Mouse (Mus musculus): ENCODE data around the gene Gtf3c5. TPM values are rescaled to one million over a fixed set of nuclear protein-coding genes. Genes with fewer than 3 reads are reported as not detected.

Gene Gtf3c5
- polyA plus RNA-seq, 1 experiment from 2014 or later = 40.5 TPM

DNA sequence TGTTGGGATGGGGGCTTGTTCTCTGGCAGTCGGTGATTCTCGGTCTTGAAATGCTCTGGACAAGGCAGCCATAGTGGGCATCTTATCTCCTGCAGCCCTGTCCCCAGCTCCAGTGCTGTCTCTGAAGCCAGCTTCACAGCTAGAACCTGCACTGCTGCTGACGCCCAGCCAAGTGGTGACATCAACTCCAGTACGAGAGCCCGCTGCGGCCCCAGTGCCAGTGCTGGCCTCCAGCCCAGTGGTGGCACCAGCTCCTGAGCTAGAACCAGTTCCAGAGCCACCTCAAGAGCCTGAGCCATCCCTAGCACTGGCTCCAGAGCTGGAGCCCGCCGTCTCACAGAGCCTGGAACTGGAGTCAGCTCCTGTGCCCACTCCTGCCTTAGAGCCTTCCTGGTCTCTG is 39.7 kb downstream of the Gtf3c5 start:
- Histone ChIP-seq H3K4me2 (no peak overlapping the region), H3K27me3 (ENCODE audit: control insufficient read depth, insufficient read depth, low read length) (no peaks in the 10 kb centered on the region), H3K4me3 (ENCODE audit: low read depth, low read length) (no peak overlapping the region), H3K27ac (ENCODE audit: low read depth, low read length) (no peak overlapping the region), H3K4me1 (ENCODE audit: control insufficient read depth, insufficient read depth, low read length) (peaks cover 14% of the 10 kb centered on the region), H3K9me3 (ENCODE audit: control insufficient read depth, low read length) (no peaks in the 10 kb centered on the region), H3K36me3 (ENCODE audit: control insufficient read depth, insufficient read depth, low read length) (peaks cover 20% of the 10 kb centered on the region), H3K9ac (ENCODE audit: low read length) (no peak overlapping the region)
- DNase-seq (ENCODE audit: low spot score, missing footprints) (no peak), ATAC-seq (ENCODE audit: low FRiP score) (no peak)
- 93% methylated on average over 8 of the region's 8 CpGs for WGBS

DNA sequence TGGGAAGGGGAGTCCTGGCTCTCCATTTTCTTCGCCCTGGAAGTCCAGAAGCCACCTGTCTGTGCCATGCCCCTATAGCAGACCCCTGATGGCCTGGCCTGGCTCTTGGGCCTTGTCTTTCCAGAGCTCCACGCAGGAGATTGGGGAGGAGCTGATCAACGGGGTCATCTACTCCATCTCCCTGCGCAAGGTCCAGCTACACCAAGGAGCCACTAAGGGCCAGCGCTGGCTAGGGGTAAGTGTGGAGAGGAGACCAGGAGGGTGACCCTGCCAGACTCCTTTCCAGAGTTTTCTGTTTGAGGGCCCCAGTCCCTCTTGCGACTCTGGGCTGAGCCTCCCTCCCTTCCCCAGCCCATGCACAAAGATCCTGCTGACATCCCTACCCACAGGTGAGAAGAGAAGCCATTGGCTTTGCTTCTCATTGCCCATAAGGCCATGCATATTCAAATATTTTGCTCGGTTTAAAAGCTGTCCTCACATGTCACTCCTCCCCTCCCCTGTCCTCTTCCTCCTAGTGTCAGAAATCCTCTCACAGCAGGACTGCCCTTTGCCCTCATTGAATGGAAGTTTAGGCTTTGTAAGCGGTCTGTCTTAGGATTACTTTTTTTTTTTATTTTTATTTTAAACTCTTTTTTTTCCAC is 42.8 kb downstream of the Gtf3c5 start:
- H3K36me3 ChIP-seq (ENCODE audit: control insufficient read depth, insufficient read depth, low read length) = peaks cover 16% of the 10 kb centered on the region
- no peaks in the 10 kb centered on the region for H3K9me3 ChIP-seq (ENCODE audit: control insufficient read depth, low read length)
- WGBS = 74% methylated on average over 8 of the region's 8 CpGs
- DNase-seq (ENCODE audit: low spot score, missing footprints) (no peak), ATAC-seq (ENCODE audit: low FRiP score) (no peak)
- H3K4me2 ChIP-seq = no peak overlapping the region
- H3K9ac ChIP-seq (ENCODE audit: low read length) = no peak overlapping the region
- no peaks in the 10 kb centered on the region for H3K27me3 ChIP-seq (ENCODE audit: control insufficient read depth, insufficient read depth, low read length)
- peaks cover 32% of the 10 kb centered on the region for H3K4me1 ChIP-seq (ENCODE audit: control insufficient read depth, insufficient read depth, low read length)
- H3K4me3 ChIP-seq (ENCODE audit: low read depth, low read length) = no peak overlapping the region
- H3K27ac ChIP-seq (ENCODE audit: low read depth, low read length) = no peak overlapping the region

DNA sequence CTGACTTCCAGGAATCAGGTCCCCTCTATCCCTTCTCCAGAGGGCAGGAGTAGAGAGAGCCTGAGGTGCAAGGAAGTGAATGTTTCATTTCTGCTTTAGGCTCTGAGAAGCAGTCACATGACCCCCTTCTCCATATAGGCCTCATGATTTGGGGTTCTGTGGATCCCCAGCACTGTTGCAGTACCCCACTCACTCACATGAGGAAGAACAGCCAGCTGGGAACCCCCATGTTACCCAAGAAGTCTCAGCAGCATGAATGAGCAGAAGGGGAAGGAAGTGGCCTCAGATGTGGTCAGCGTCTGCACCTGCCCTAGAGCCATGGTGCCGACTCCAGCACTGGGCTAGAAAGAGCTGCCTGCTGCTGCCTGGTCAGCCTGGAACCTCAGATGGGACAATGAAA is 43.6 kb downstream of the Gtf3c5 start:
- 83% methylated on average over 2 of the region's 2 CpGs for WGBS
- Histone ChIP-seq H3K4me2 (no peak overlapping the region), H3K9me3 (ENCODE audit: control insufficient read depth, low read length) (no peaks in the 10 kb centered on the region), H3K27ac (ENCODE audit: low read depth, low read length) (no peak overlapping the region; the same call in 1 of the 2 replicates), H3K36me3 (ENCODE audit: control insufficient read depth, insufficient read depth, low read length) (peaks cover 13% of the 10 kb centered on the region), H3K9ac (ENCODE audit: low read length) (no peak overlapping the region), H3K4me1 (ENCODE audit: control insufficient read depth, insufficient read depth, low read length) (peaks cover 39% of the 10 kb centered on the region), H3K4me3 (ENCODE audit: low read depth, low read length) (no peak overlapping the region), H3K27me3 (ENCODE audit: control insufficient read depth, insufficient read depth, low read length) (no peaks in the 10 kb centered on the region)
- DNase-seq (ENCODE audit: low spot score, missing footprints) (no peak), ATAC-seq (ENCODE audit: low FRiP score) (no peak)

DNA sequence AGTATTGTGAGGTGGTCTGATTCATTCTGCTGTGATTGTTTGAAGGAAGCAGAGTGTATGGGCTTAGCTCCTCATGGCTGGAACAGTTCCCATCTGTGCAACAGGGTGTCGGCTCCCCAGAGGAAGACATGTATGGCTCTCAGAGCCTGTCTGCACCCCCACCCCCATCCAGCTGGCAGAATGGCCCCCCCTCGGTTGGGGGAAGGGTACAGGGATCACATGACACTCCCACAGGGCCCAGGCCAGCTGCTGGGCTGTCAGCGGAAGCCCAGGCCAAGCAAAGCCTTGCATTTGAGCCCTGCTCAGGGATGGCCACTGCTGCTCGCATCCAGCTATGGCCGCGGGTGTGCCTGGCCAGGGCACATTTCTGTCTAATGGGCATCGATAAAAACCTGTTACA is 44.3 kb downstream of the Gtf3c5 start:
- H3K27ac ChIP-seq (ENCODE audit: low read depth, low read length) = peak overlapping the region; percentile 58
- peak overlapping the region; percentile 27 for H3K9ac ChIP-seq (ENCODE audit: low read length)
- ATAC-seq (ENCODE audit: low FRiP score) (peak; percentile 71), DNase-seq (ENCODE audit: low spot score, missing footprints) (no peak)
- no peak overlapping the region for H3K4me3 ChIP-seq (ENCODE audit: low read depth, low read length)
- peaks cover 9% of the 10 kb centered on the region for H3K36me3 ChIP-seq (ENCODE audit: control insufficient read depth, insufficient read depth, low read length)
- 50% methylated on average over 7 of the region's 7 CpGs for WGBS
- no peaks in the 10 kb centered on the region for H3K27me3 ChIP-seq (ENCODE audit: control insufficient read depth, insufficient read depth, low read length)
- peak overlapping the region; percentile 6; the same call in 1 of the 2 replicates for H3K4me2 ChIP-seq
- peaks cover 45% of the 10 kb centered on the region for H3K4me1 ChIP-seq (ENCODE audit: control insufficient read depth, insufficient read depth, low read length)
- H3K9me3 ChIP-seq (ENCODE audit: control insufficient read depth, low read length) = no peaks in the 10 kb centered on the region

DNA sequence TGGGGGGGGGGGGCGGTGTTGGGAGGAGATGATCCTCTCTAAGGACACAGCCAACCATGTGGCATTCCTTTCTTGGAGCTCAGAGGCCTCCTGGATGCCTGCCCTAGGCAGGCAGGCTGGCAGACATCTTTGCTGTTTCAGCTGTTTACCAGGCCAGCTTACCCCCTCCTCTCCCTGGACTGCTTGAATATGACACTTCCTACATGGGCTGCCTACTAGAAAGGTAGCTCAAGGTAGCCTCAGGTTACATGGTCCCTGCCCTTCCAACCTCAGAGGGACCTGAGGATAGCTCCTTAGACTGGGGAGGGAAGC is 44.8 kb downstream of the Gtf3c5 start:
- 67% methylated on average over 1 of the region's 1 CpGs for WGBS
- Histone ChIP-seq H3K4me1 (ENCODE audit: control insufficient read depth, insufficient read depth, low read length) (peaks cover 50% of the 10 kb centered on the region), H3K9ac (ENCODE audit: low read length) (no peak overlapping the region), H3K4me2 (no peak overlapping the region), H3K4me3 (ENCODE audit: low read depth, low read length) (no peak overlapping the region), H3K36me3 (ENCODE audit: control insufficient read depth, insufficient read depth, low read length) (peaks cover 9% of the 10 kb centered on the region), H3K9me3 (ENCODE audit: control insufficient read depth, low read length) (no peaks in the 10 kb centered on the region), H3K27ac (ENCODE audit: low read depth, low read length) (peak overlapping the region; percentile 58), H3K27me3 (ENCODE audit: control insufficient read depth, insufficient read depth, low read length) (no peaks in the 10 kb centered on the region)
- ATAC-seq (ENCODE audit: low FRiP score) (no peak), DNase-seq (ENCODE audit: low spot score, missing footprints) (no peak)

DNA sequence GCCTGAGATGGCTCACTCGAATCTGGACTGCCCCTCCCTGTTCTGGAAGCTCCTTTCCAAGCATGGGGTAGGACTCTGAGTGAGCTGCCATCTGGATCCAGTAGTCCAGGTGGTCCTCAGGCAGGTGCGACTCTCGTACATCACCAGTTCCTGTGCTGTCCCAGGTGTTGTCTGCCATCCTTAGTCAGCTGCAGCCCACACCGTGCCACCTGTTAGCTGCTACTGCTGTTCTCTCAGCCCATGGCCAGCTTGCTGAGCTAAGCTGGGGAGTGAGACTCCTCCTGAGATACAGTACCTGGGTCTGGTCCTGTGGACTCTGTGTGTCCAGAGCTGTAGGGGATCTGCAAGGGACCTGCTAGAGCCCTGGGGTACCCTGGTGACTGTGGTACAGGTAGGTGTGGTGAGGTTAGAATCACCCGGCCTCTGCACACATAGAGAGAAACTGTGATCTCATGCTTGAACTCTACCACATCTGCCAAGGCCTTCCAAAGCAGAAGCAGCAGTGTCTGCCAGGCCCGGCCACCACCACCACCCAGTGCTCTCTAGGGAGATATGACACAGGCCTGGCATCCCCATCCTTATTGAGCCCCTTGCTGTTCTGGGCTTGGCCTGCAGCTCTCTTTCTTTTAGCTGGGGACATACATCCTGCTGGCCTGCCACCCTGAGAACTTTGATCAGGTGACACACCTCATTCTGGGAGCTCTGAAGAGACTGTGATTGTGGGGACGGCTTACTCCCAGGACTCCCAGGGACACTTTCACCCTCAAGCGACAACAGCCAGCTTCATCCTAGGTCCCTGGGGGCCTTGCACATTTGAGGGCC is 45.3 kb downstream of the Gtf3c5 start:
- Histone ChIP-seq H3K4me1 (ENCODE audit: control insufficient read depth, insufficient read depth, low read length) (peaks cover 55% of the 10 kb centered on the region), H3K9ac (ENCODE audit: low read length) (no peak overlapping the region)
- ATAC-seq (ENCODE audit: low FRiP score) = no peak

DNA sequence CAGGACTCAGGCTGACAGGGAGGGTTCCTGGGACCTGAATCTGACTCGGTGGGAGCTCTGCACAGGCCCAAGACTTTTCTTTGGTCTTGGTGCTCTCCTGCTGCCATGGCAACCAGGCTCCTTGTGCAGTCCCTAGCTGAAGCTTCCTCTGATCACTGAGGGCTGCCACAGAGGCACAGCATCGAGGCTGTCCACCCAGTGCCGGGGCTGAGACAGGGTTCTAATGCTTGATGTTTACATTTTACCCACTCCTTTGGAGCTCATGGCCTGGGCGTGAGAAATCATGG is 46.0 kb downstream of the Gtf3c5 start:
- 12% methylated on average over 4 of the region's 4 CpGs for WGBS
- H3K9ac ChIP-seq (ENCODE audit: low read length) = no peak overlapping the region
- DNase-seq (ENCODE audit: low spot score, missing footprints) (peak; percentile 89), ATAC-seq (ENCODE audit: low FRiP score) (no peak)
- H3K36me3 ChIP-seq (ENCODE audit: control insufficient read depth, insufficient read depth, low read length) = peaks cover 4% of the 10 kb centered on the region; the same call in 1 of the 2 replicates
- no peak overlapping the region for H3K4me3 ChIP-seq (ENCODE audit: low read depth, low read length)
- no peak overlapping the region for H3K4me2 ChIP-seq
- H3K9me3 ChIP-seq (ENCODE audit: control insufficient read depth, low read length) = no peaks in the 10 kb centered on the region
- peaks cover 61% of the 10 kb centered on the region for H3K4me1 ChIP-seq (ENCODE audit: control insufficient read depth, insufficient read depth, low read length)
- H3K27ac ChIP-seq (ENCODE audit: low read depth, low read length) = no peak overlapping the region
- no peaks in the 10 kb centered on the region for H3K27me3 ChIP-seq (ENCODE audit: control insufficient read depth, insufficient read depth, low read length)

More for the DNA sequence above, 45.3 kb downstream of the Gtf3c5 start:
- Histone ChIP-seq H3K27ac (ENCODE audit: low read depth, low read length) (peak overlapping the region; percentile 58), H3K36me3 (ENCODE audit: control insufficient read depth, insufficient read depth, low read length) (peaks cover 5% of the 10 kb centered on the region; the same call in 1 of the 2 replicates), H3K9me3 (ENCODE audit: control insufficient read depth, low read length) (no peaks in the 10 kb centered on the region), H3K4me2 (no peak overlapping the region), H3K27me3 (ENCODE audit: control insufficient read depth, insufficient read depth, low read length) (no peaks in the 10 kb centered on the region), H3K4me3 (ENCODE audit: low read depth, low read length) (no peak overlapping the region)
- no peak for DNase-seq (ENCODE audit: low spot score, missing footprints)
- WGBS = 76% methylated on average over 8 of the region's 8 CpGs

DNA sequence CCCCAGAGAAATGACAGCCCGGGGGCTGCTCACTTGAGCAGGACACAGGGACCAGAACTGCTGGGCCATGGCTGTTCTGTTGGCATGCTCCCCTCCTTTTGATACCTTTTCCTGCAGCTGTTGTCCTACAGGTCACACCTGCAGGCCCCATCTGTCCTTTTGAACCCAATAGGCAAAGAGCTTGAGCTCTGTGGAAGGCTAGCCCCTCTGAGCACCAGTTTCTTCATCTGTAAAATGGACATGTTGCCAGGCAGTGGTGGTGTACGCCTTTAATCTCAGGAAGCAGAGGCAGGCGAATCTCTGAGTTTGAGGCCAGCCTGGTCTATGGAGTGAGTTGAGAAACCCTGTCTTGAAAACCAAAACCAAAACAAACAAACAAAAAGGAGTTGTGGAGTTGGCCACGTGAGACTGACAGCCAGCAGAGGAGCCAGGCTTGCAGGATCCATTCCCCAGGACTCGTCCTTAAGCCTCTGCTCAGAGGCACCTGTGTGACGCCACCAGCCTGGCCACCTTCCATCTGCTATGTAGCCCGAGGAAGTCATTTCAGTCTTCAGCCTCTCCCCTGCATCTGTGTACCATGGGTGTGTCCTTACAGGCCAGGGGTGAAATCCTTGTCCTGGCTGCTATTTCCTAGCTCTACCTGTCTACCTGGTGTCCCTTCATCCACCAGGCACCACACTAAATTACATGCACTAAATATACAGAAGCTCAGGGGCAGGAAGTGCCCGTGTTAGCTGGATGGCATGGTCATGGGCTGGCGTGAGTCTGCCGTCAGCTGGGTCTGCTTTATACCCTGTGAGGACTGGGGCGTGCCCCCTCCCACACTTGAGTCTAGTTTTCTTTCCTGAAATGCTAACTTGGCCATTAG is 46.6 kb downstream of the Gtf3c5 start:
- WGBS = 82% methylated on average over 11 of the region's 11 CpGs

DNA sequence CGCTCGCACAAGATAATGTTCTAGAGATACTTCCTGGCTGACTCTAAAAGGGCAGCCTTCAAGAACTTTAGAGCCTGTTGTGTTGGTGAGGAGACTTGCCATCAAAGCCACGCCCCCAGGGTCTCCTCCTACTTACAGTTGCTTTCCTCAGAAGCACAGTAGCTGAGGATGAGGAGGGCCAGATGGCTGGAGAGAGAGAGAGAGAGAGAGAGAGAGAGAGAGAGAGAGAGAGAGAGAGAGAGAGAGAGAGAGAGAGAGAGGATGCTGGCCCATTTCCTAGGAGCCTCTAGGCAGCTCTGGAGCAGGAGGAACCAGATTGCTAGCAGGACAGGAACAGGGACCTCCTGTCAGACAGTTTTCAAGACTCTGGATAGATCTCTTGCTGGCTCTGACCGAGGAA is 47.4 kb downstream of the Gtf3c5 start:
- H3K4me1 ChIP-seq (ENCODE audit: control insufficient read depth, insufficient read depth, low read length) = peaks cover 66% of the 10 kb centered on the region
- no peak overlapping the region for H3K9ac ChIP-seq (ENCODE audit: low read length)
- no peak overlapping the region for H3K4me2 ChIP-seq
- no peaks in the 10 kb centered on the region for H3K27me3 ChIP-seq (ENCODE audit: control insufficient read depth, insufficient read depth, low read length)
- no peak for ATAC-seq (ENCODE audit: low FRiP score)
- no peak overlapping the region for H3K27ac ChIP-seq (ENCODE audit: low read depth, low read length)
- H3K4me3 ChIP-seq (ENCODE audit: low read depth, low read length) = no peak overlapping the region
- no peaks in the 10 kb centered on the region for H3K36me3 ChIP-seq (ENCODE audit: control insufficient read depth, insufficient read depth, low read length)
- no peak for DNase-seq (ENCODE audit: low spot score, missing footprints)
- H3K9me3 ChIP-seq (ENCODE audit: control insufficient read depth, low read length) = no peaks in the 10 kb centered on the region
- WGBS = 74% methylated on average over 4 of the region's 4 CpGs

More for the DNA sequence above, 46.6 kb downstream of the Gtf3c5 start:
- Histone ChIP-seq H3K27ac (ENCODE audit: low read depth, low read length) (no peak overlapping the region), H3K9ac (ENCODE audit: low read length) (no peak overlapping the region), H3K4me2 (no peak overlapping the region), H3K4me3 (ENCODE audit: low read depth, low read length) (no peak overlapping the region), H3K36me3 (ENCODE audit: control insufficient read depth, insufficient read depth, low read length) (no peaks in the 10 kb centered on the region; the same call in 1 of the 2 replicates), H3K9me3 (ENCODE audit: control insufficient read depth, low read length) (no peaks in the 10 kb centered on the region), H3K27me3 (ENCODE audit: control insufficient read depth, insufficient read depth, low read length) (no peaks in the 10 kb centered on the region), H3K4me1 (ENCODE audit: control insufficient read depth, insufficient read depth, low read length) (peaks cover 66% of the 10 kb centered on the region)
- ATAC-seq (ENCODE audit: low FRiP score) = no peak
- DNase-seq (ENCODE audit: low spot score, missing footprints) = peak; percentile 39

All from midbrain, embryonic 11.5 days (tissue).